Mouse (Mus musculus) lung, postnatal 0 days (tissue): ENCODE measurements around the gene Erc1.

Experiments
- CTCF ChIP-seq: IDR thresholded peaks from 2 replicates; pipeline ENCODE4 v1.5.1; 2016; ENCODE audit warnings: antibody characterized with exemption, mild to moderate bottlenecking
- EP300 ChIP-seq: IDR thresholded peaks from 2 replicates; pipeline ENCODE4 v1.6.1; 2016; ENCODE audit warnings: antibody characterized with exemption, mild to moderate bottlenecking, control low read depth

- TF ChIP-seq EP300 (no peak), CTCF (no peak)
Measured at GRCm38 (mm10) chr6:119587454-119587853, 260.5 kb downstream of the Erc1 start.
